Mouse (Mus musculus): ENCODE results near the gene Ttc7b. TPM values are rescaled to one million over a fixed set of nuclear protein-coding genes. Genes with fewer than 3 reads are reported as not detected.

Ttc7b gene
- total RNA-seq, 2 experiments from 2014 or later = 87.5 to 91.4 TPM

GRCm38 (mm10) chr12:100420903-100421302 lies 99.7 kb downstream of the Ttc7b start:
- peak in 1 of 2 experiments; percentile 11 for DNase-seq (ENCODE audit: low spot score in 2 of 2)

DNA sequence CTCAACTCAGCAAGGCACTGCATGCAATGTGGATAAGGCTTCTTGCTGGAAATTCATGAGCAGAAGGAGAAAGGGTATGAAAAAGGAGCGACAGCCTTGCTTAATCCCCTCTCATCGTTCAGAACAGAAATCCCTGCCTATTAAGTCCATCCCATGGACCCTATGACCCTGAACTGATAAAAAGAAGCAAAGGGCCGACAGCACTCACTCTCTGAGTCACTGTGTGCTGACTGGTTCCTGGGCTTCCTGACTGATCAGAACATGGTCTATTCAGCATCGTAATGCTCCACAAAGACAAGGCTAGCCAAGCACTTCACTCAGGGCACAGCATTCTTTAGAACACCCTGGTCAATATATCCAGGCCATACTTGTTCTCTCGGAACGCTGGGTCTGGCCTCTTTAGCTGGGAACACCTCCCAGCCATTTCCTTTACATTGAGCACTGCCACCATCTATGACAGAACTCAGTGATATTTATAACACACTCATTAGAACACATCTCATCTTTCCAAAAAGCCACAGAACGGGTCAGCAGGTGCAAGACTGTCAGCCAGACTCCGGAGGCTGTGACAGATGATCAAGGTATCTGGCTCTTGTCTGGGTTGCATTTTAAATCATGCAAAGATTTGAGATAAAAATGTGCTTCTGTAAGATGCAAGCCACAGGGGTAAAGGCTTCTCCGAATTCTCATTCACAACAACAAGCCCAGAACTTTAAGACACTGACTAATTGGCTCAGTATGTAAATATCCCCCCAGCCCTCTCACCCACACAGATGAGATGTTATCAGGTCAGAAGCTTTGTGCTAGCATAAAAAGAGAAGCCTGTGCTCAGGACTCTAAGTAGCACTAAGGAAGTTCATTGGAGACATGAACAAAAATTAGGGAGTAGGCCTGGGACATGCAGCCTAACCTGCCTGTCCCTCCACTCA lies 100.4 kb downstream of the Ttc7b start:
- DNase-seq (ENCODE audit: low spot score in 2 of 2) = peak in 1 of 2 experiments; percentile 17

DNA sequence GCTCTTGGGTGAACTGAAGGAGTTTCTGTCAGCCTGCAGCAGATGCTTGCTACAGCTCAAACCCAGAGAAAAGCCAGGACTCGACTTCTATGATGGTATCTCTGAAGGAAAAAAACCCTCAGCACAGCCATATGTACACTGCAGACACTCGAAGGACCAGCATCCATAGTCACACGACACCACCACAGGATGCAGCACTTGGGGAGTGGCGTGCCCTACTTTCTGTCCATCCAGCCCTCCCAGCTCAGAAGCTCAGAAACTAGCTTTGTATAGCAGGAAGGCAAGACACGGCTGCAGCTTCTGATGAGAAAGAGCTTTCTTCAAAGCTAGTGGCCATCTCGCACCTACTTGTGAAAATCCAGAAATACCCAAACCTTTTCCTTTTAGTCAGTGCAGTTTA lies 104.8 kb downstream of the Ttc7b start:
- no peak for DNase-seq (ENCODE audit: low spot score in 2 of 2)

- no peak for DNase-seq (ENCODE audit: low spot score in 2 of 2)
These were observed 105.8 kb downstream of the Ttc7b start for GRCm38 (mm10) chr12:100414717-100415398.

DNA sequence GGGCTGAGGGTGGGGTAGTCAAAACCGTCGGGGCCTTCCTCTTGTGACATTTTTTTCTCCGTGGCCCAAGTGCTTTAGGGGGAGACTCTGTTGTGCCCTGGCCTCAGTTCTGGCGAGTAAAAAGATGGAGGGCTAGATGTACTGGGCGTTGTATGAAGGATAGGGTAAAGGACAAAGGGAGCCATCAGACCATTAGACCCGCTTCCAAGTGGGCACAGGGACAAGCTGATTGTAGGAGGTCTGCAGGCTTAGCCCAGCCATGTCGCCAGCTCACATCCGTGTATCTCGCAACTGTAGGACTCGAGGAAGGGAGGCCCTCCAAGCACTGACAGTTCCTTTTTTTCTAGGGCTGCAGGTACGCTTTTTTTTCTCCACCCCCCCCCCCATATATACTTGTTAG lies 111.9 kb downstream of the Ttc7b start:
- DNase-seq (ENCODE audit: low spot score in 2 of 2) = no peak

DNA sequence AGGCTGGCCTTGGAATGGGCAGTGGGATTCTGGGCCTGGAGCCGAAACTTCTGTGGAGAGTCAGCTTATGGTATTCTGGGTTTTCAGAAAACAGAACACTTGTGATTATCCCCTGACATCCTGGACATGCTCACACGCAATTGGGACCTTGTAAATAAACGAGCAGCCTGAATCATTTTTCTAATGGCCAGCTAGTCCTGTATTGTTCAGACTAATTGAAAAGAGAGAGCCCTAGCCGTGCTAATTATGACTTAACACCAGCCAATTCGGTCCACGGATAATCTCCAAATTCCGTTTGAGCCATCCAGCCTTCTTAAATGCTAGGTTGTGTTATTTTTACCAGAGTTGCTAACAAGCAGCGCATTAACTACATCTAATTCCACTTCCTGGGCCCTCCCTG lies 112.5 kb downstream of the Ttc7b start:
- DNase-seq (ENCODE audit: low spot score in 2 of 2) = no peak

DNA sequence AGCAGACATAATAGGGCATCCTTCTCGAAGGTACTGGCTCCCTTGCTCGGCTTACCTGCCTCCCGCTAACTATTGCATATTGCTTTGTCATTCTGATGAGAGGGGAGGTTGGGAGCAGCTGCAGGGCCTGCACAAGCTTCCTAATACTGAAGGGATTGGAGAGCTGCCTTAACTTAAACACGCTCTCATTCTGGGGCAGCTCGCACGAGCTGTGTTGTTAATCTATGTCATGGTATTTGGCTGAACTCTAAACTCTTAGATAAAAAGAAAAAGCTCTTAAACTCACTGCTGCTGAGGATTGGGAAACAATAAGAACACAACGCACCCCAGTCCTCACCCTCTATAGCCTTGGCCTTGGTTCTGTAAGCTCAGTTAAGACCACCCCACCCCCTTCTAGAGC lies 113.3 kb downstream of the Ttc7b start:
- DNase-seq (ENCODE audit: low spot score in 2 of 2) = no peak

- no peak for DNase-seq (ENCODE audit: low spot score in 2 of 2)
These were observed 114.5 kb downstream of the Ttc7b start for GRCm38 (mm10) chr12:100406094-100406493.

GRCm38 (mm10) chr12:100405512-100406030 lies 115.1 kb downstream of the Ttc7b start:
- no peak for DNase-seq (ENCODE audit: low spot score in 2 of 2)

- DNase-seq (ENCODE audit: low spot score in 2 of 2) = no peak
These were observed 116.2 kb downstream of the Ttc7b start for GRCm38 (mm10) chr12:100404430-100404829.

DNA sequence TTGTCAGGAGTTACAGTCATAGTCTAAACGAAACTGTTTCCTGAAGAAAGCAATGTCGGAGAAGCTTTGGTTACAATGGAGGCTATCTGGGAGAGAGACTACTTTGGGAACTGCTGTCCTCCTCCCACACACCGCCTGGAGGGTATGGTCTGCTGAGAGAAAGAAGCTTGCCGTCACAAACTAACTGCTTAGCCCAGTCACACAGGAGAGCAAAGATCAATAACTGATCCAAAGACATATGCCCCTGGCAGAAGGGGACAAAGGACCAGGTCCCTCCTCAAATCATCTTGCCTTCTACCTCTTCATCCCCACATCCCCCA lies 117.7 kb downstream of the Ttc7b start:
- no peak for DNase-seq (ENCODE audit: low spot score in 2 of 2)

DNA sequence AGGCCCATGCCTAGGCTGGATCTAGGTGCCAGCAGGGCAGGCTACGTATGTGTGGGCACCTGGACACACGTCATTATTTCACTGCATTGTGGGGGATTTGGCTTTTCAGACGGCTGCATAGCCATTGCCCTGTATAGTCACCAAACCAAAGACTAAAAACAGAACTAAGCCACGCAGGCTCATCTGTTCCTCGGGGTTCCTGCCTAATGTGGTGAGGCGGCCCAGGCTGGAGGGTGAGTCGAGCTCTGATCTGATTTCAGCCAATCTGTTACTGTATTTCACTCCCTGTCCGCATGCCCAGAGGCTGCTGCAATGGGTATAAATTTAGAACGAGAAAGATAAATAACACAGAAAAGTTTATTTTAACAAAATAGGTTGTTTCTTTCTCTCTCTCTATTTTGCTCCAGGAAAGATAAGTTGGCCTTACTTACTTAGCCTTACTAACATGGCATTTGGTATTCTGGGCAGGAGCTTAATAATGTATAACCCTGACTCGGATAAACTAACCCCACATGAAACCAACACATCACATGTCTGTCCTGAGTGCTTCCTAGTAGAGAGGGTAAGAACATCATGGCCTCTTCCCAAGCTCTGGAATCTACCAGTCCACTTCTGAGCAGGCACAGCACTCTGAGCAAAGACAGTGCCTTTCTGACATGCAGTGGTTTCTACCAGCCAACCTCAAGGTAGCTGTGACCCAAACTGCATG lies 118.2 kb downstream of the Ttc7b start:
- no peak for DNase-seq (ENCODE audit: low spot score in 2 of 2)

DNA sequence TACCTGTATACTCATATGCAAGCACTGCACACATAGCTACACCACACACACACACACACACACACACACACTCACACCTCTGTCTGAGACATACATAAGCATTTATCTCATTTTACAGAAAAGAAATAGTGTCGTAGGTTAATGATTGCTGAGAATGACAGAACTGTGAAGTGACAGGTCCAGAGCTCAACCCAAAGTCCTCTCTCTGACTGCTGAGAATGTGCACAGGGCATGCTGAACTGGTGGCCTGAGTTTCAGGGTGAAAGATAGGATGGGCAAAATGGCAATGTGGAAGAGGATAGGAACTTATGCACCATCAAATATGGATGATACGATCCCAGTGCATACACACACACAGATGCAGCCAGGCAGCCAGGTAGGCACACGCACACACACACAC lies 120.5 kb downstream of the Ttc7b start:
- DNase-seq (ENCODE audit: low spot score in 2 of 2) = no peak

DNA sequence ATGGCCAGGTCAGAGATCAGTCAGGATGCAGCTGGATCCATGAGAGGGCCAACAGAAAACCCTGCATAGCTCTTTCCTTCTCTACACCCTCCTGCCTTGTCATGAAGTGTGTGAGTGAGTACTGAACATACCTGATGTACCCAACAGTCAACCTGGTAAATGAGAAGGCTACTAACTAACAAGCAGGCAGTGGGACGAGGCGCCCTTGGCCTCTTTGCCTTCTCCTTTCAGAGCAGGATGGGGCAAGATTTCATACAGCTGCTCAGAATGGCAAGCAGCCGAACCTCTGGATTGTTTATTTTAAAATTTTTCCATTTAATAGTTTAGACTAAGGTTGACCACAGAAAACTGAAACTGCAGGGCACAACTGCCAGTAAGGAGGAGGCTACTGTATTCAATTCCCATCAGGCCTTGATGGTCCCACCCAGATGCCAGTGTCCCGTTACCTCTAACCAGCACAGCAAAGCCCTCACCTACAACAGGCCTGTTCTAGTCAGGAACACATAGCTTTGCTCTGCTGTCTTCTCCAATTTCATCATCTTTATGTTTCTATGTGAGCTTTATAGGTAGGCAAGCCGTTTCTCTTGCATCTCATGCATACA lies 121.4 kb downstream of the Ttc7b start:
- no peak for DNase-seq (ENCODE audit: low spot score in 2 of 2)

- no peak for DNase-seq (ENCODE audit: low spot score in 2 of 2)
These were observed 122.2 kb downstream of the Ttc7b start for GRCm38 (mm10) chr12:100398268-100398943.

DNA sequence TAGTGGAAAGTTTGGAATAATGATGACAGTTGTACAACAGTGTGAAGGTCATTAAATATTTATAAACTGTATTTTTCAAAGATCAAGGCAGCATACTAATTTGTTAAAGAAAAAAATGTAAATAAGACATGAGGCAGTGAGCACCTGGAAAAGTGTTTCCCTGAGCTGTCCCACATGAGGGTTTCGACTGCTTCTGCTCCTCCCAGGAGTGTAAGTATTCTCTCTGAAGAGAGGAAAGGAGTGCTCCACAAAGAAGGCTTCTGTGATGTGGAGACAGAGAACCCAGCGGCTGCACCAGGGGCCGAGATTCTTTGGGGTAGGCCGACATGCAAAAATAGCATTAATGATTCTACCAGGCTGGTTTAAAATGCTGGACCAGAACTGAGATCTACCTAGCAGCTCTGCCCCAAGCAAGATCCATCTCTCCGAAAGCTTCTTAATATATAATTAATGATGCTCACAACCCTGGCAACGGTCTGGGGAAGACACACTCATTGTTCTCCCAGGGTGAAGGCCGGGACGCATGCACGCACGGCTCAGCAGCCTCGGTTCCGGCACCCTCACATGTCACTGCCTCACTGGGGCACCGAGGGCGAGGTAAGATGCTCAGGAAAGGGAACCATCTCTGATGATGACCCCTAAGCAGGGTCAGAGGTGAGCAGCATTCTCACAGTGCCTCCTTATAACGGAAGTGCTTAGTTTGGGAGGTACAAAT lies 123.0 kb downstream of the Ttc7b start:
- no peak for DNase-seq (ENCODE audit: low spot score in 2 of 2)

GRCm38 (mm10) chr12:100396806-100397205 lies 123.8 kb downstream of the Ttc7b start:
- no peak for DNase-seq (ENCODE audit: low spot score in 2 of 2)

GRCm38 (mm10) chr12:100393532-100393931 lies 127.1 kb downstream of the Ttc7b start:
- DNase-seq (ENCODE audit: low spot score in 2 of 2) = no peak

DNA sequence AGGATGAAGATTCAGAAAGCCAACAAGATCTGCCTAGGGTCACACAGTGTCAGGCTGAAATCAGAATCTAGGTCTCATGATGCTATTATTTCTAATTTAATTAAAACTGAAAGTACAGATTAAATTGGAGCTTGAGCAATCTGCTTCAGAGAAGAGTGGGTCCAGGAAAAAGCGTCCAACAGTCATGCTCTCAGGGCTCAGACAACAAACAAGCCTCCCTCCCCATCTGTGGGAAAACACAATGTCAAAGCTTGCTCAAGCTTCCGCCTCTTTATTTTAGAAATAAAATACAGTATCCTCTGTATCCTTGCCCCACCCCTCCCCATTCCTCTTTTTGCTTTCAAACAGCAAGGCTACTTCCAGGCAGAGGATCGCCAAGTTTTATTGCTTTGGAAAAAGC lies 127.5 kb downstream of the Ttc7b start:
- no peak for DNase-seq (ENCODE audit: low spot score in 2 of 2)

- DNase-seq (ENCODE audit: low spot score in 2 of 2) = no peak
These were observed 128.2 kb downstream of the Ttc7b start for GRCm38 (mm10) chr12:100392466-100392865.

Data from adrenal gland, adult 18-20 months (tissue).